Mouse (Mus musculus) MEL (cell line): ENCODE measurements around the gene Coil. TPM values are rescaled to one million over a fixed set of nuclear protein-coding genes. Genes with fewer than 3 reads are reported as not detected.

Source experiments
- DNase-seq: peaks from one replicate; pipeline ENCODE4 v3.0.0; 2011; ENCODE audit warnings: low read depth, low spot score
- H3K27ac ChIP-seq: 2 replicates; pipeline ENCODE4 v1.5.1; 2012; ENCODE audit warnings: low read depth, mild to moderate bottlenecking, control low read depth, low read length, moderate library complexity; ENCODE audit not compliant: control insufficient read depth
- H3K27me3 ChIP-seq, 2 experiments: fragments of 150-350 bp in 1 of 2; sonication (generic) in 1 of 2; 2 replicates each; pipeline ENCODE4 v1.6.1; 2012; ENCODE audit warnings: low read length in 2 of 2, mild to moderate bottlenecking in 2 of 2, improper control_type of control experiment in 1 of 2, moderate library complexity in 1 of 2; ENCODE audit not compliant: insufficient read depth in 2 of 2, control insufficient read depth in 1 of 2
- H3K36me3 ChIP-seq, 2 experiments: 2 replicates each; pipeline ENCODE4 v1.6.1; 2012 to 2014; ENCODE audit warnings: low read length in 2 of 2, improper control_type of control experiment in 1 of 2, inconsistent platforms in 1 of 2, mild to moderate bottlenecking in 1 of 2; ENCODE audit not compliant: insufficient read depth in 2 of 2, control insufficient read depth in 1 of 2
- H3K4me1 ChIP-seq, 2 experiments: fragments of 150-350 bp in 1 of 2; sonication (generic) in 1 of 2; 2 replicates each; pipeline ENCODE4 v1.6.1; 2012; ENCODE audit warnings: low read length in 2 of 2, improper control_type of control experiment in 1 of 2, mild to moderate bottlenecking in 1 of 2; ENCODE audit not compliant: insufficient read depth in 2 of 2, control insufficient read depth in 1 of 2
- H3K4me3 ChIP-seq, 2 experiments: fragments of 150-350 bp in 1 of 2; sonication (generic) in 1 of 2; 2 replicates each; pipeline ENCODE4 v1.5.1; 2012; ENCODE audit warnings: low read depth in 2 of 2, low read length in 2 of 2, mild to moderate bottlenecking in 2 of 2, moderate library complexity in 2 of 2, control low read depth in 1 of 2, improper control_type of control experiment in 1 of 2; ENCODE audit not compliant: control insufficient read depth in 1 of 2, insufficient read depth in 1 of 2
- H3K79me2 ChIP-seq: 2 replicates; pipeline ENCODE4 v1.6.1; 2012; ENCODE audit warnings: mild to moderate bottlenecking, low read length, moderate library complexity; ENCODE audit not compliant: control insufficient read depth, poor library complexity, insufficient read depth
- H3K9ac ChIP-seq: 2 replicates; pipeline ENCODE4 v1.6.1; 2012; ENCODE audit warnings: low read depth, mild to moderate bottlenecking, control low read depth, low read length, moderate library complexity; ENCODE audit not compliant: control insufficient read depth, poor library complexity, severe bottlenecking
- H3K9me3 ChIP-seq: fragments of 150-350 bp; sonication (generic); replicated peaks from 2 replicates; pipeline ENCODE4 v1.6.1; 2012; ENCODE audit warnings: mild to moderate bottlenecking, low read length, improper control_type of control experiment, moderate library complexity; ENCODE audit not compliant: insufficient read depth
- CTCF ChIP-seq, 3 experiments: IDR thresholded peaks in 2 of 3; conservative IDR thresholded peaks in 1 of 3; 2 replicates each; pipeline ENCODE4 v1.5.1; 2011 to 2012; ENCODE audit warnings: low read length in 3 of 3, low read depth in 2 of 3, mild to moderate bottlenecking in 2 of 3, improper control_type of control experiment in 1 of 3, inconsistent platforms in 1 of 3, mixed read lengths in 1 of 3, moderate library complexity in 1 of 3; ENCODE audit not compliant: control insufficient read depth in 1 of 3, insufficient read depth in 1 of 3, poor library complexity in 1 of 3, severe bottlenecking in 1 of 3
- EP300 ChIP-seq, 2 experiments: IDR thresholded peaks; 2 replicates each; pipeline ENCODE4 v1.6.1; 2011; ENCODE audit warnings: improper control_type of control experiment in 2 of 2, low read length in 2 of 2, low read depth in 1 of 2, mild to moderate bottlenecking in 1 of 2
- ETS1 ChIP-seq: IDR thresholded peaks from 2 replicates; pipeline ENCODE4 v1.6.1; 2012; ENCODE audit warnings: low read depth, mild to moderate bottlenecking, inconsistent platforms, low read length, improper control_type of control experiment, moderate library complexity
- GABPA ChIP-seq: IDR thresholded peaks from 2 replicates; pipeline ENCODE4 v1.6.1; 2012; ENCODE audit warnings: low read depth, mild to moderate bottlenecking, inconsistent platforms, low read length, improper control_type of control experiment, moderate library complexity
- GATA1 ChIP-seq: IDR thresholded peaks from 2 replicates; pipeline ENCODE4 v1.6.1; 2011; ENCODE audit warnings: low read depth, low read length, improper control_type of control experiment
- HCFC1 ChIP-seq: IDR thresholded peaks from 2 replicates; pipeline ENCODE4 v1.6.1; 2012; ENCODE audit warnings: low read depth, mild to moderate bottlenecking, inconsistent platforms, low read length, improper control_type of control experiment, moderate library complexity
- MAX ChIP-seq: IDR thresholded peaks from 2 replicates; pipeline ENCODE4 v1.6.1; 2011; ENCODE audit warnings: low read length, improper control_type of control experiment
- MEF2A ChIP-seq: IDR thresholded peaks from 2 replicates; pipeline ENCODE4 v1.6.1; 2014; ENCODE audit warnings: low read depth, mild to moderate bottlenecking, inconsistent platforms, low read length, improper control_type of control experiment; ENCODE audit not compliant: poor library complexity, insufficient replicate concordance, severe bottlenecking; ENCODE audit errors: extremely low read depth
- MXI1 ChIP-seq: IDR thresholded peaks from 2 replicates; pipeline ENCODE4 v1.6.1; 2011; ENCODE audit warnings: mild to moderate bottlenecking, low read depth, low read length, improper control_type of control experiment
- MYC ChIP-seq: IDR thresholded peaks from 2 replicates; pipeline ENCODE4 v1.6.1; 2011; ENCODE audit warnings: low read depth, mild to moderate bottlenecking, low read length, improper control_type of control experiment, moderate library complexity
- NELFE ChIP-seq: IDR thresholded peaks from 2 replicates; pipeline ENCODE4 v1.6.1; 2011; ENCODE audit warnings: low read depth, low read length, improper control_type of control experiment
- NRF1 ChIP-seq: IDR thresholded peaks from 2 replicates; pipeline ENCODE4 v1.6.1; 2014; ENCODE audit warnings: low read depth, mild to moderate bottlenecking, inconsistent platforms, low read length, improper control_type of control experiment, moderate library complexity; ENCODE audit not compliant: poor library complexity, insufficient read depth, severe bottlenecking
- POLR2AphosphoS5 ChIP-seq: IDR thresholded peaks from 2 replicates; pipeline ENCODE4 v1.6.1; 2012; ENCODE audit warnings: low read depth, borderline replicate concordance, mild to moderate bottlenecking, inconsistent platforms, low read length, moderate library complexity, mixed read lengths
- RAD21 ChIP-seq: IDR thresholded peaks from 2 replicates; pipeline ENCODE4 v1.6.1; 2011; ENCODE audit warnings: mild to moderate bottlenecking, low read depth, low read length, improper control_type of control experiment
- SIN3A ChIP-seq: IDR thresholded peaks from 2 replicates; pipeline ENCODE4 v1.6.1; 2012; ENCODE audit warnings: low read length, improper control_type of control experiment, inconsistent platforms
- SMC3 ChIP-seq: IDR thresholded peaks from 2 replicates; pipeline ENCODE4 v1.6.1; 2011; ENCODE audit warnings: low read depth, low read length, improper control_type of control experiment
- TAL1 ChIP-seq: IDR thresholded peaks from 2 replicates; pipeline ENCODE4 v1.6.1; 2012; ENCODE audit warnings: mild to moderate bottlenecking, inconsistent platforms, low read length, moderate library complexity, mixed read lengths
- TBP ChIP-seq: IDR thresholded peaks from 2 replicates; pipeline ENCODE4 v1.8.0; 2011; ENCODE audit warnings: low read depth, low read length, improper control_type of control experiment
- UBTF ChIP-seq: IDR thresholded peaks from 2 replicates; pipeline ENCODE4 v1.6.1; 2012; ENCODE audit warnings: low read depth, mild to moderate bottlenecking, inconsistent platforms, low read length, improper control_type of control experiment, moderate library complexity, borderline replicate concordance; ENCODE audit not compliant: insufficient read depth
- USF1 ChIP-seq: IDR thresholded peaks from 2 replicates; pipeline ENCODE4 v1.6.1; 2014; ENCODE audit warnings: low read depth, mild to moderate bottlenecking, inconsistent platforms, low read length, improper control_type of control experiment, moderate library complexity
- ZKSCAN1 ChIP-seq: IDR thresholded peaks from 2 replicates; pipeline ENCODE4 v1.6.1; 2012; ENCODE audit warnings: low read depth, mild to moderate bottlenecking, inconsistent platforms, low read length, improper control_type of control experiment, moderate library complexity
- ZNF384 ChIP-seq: IDR thresholded peaks from 2 replicates; pipeline ENCODE4 v1.6.1; 2012; ENCODE audit warnings: low read depth, mild to moderate bottlenecking, inconsistent platforms, low read length, improper control_type of control experiment
- polyA plus RNA-seq, 2 experiments: library from polyadenylated mRNA; stranded (reverse) in 1 of 2; unstranded in 1 of 2; fragments of >175 nt in 1 of 2; fragments of >200 nt in 1 of 2; gene quantifications; 2 replicates each; pipeline versions ENCODE4 v1.2.1 to v1.2.4; 2012; ENCODE audit warnings: low replicate concordance in 2 of 2, low read depth in 1 of 2; ENCODE audit not compliant: insufficient read length in 2 of 2, insufficient read depth in 1 of 2, missing spikeins in 1 of 2
- total RNA-seq: library from RNA; depleted of rRNA; stranded (reverse); fragments of 300-350 nt; gene quantifications from 2 replicates; pipeline ENCODE4 v1.2.3, GENCODE M21; 2012

Gene Coil
- total and polyA plus RNA-seq, 3 experiments = 24.4 to 32.6 TPM; not detected in 1

GRCm38 (mm10) chr11:88977188-88977587, 7.1 kb downstream of the Coil start:
- TF ChIP-seq NRF1 (no peak), NELFE (no peak), MYC (no peak), GABPA (no peak), USF1 (no peak), MXI1 (no peak), TBP (no peak)
- TF ChIP-seq, all 39 proteins: peak for 0
- no peak overlapping the region for H3K4me3 ChIP-seq
- peaks cover 2 to 4% of the 10 kb centered on the region in 2 experiments; a peak in 3 of 4 replicates for H3K4me1 ChIP-seq
- H3K9me3 ChIP-seq = no peaks in the 10 kb centered on the region
- H3K9ac ChIP-seq = no peak overlapping the region
- H3K27me3 ChIP-seq = no peaks in the 10 kb centered on the region
- no peak overlapping the region for H3K27ac ChIP-seq
- peaks cover 26% of the 10 kb centered on the region for H3K79me2 ChIP-seq
- H3K36me3 ChIP-seq = no peaks in the 10 kb centered on the region; a peak in 2 of 4 replicates
- no peak for DNase-seq

- no peak overlapping the region for H3K4me3 ChIP-seq
- H3K27ac ChIP-seq = no peak overlapping the region
- no peak overlapping the region for H3K9ac ChIP-seq
Observed at GRCm38 (mm10) chr11:88981337-88981736, 11.3 kb downstream of the Coil start.

GRCm38 (mm10) chr11:88986616-88987015, 16.6 kb downstream of the Coil start:
- Histone ChIP-seq H3K4me1 (no peaks in the 10 kb centered on the region), H3K9ac (no peak overlapping the region), H3K36me3 (peaks cover 0 to 5% of the 10 kb centered on the region in 2 experiments; a peak in 2 of 4 replicates), H3K9me3 (no peaks in the 10 kb centered on the region), H3K27me3 (no peaks in the 10 kb centered on the region), H3K27ac (no peak overlapping the region), H3K79me2 (no peaks in the 10 kb centered on the region), H3K4me3 (no peak overlapping the region)
- DNase-seq = peak; percentile 40
- no peak for TF ChIP-seq ZKSCAN1
- peak; percentile 53 to 59 (median 57) for TF ChIP-seq CTCF (IDR thresholded peaks at IDR 0.05 in 2 of 3, conservative IDR thresholded peaks at IDR 0.05 in 1 of 3; ENCODE audit: control insufficient read depth in 1 of 3, insufficient read depth in 1 of 3, low read depth in 2 of 3, low read length in 3 of 3, poor library complexity in 1 of 3, severe bottlenecking in 1 of 3)
- no peak for TF ChIP-seq UBTF

More at GRCm38 (mm10) chr11:88981337-88981736, 11.3 kb downstream of the Coil start:
- Histone ChIP-seq H3K4me1 (peaks cover 0 to 2% of the 10 kb centered on the region in 2 experiments; a peak in 1 of 4 replicates), H3K27me3 (no peaks in the 10 kb centered on the region), H3K9me3 (no peaks in the 10 kb centered on the region), H3K36me3 (peaks cover 0 to 2% of the 10 kb centered on the region in 2 experiments; a peak in 3 of 4 replicates), H3K79me2 (peaks cover 8% of the 10 kb centered on the region)
- DNase-seq = no peak
- TF ChIP-seq UBTF = no peak
- TF ChIP-seq MYC = no peak
- no peak for TF ChIP-seq USF1
- no peak for TF ChIP-seq SIN3A
- no peak for TF ChIP-seq NELFE
- no peak for TF ChIP-seq MEF2A
- no peak for TF ChIP-seq TAL1
- TF ChIP-seq POLR2AphosphoS5 = no peak
- TF ChIP-seq MAX = no peak
- no peak for TF ChIP-seq GATA1
- no peak for TF ChIP-seq HCFC1
- TF ChIP-seq EP300 (IDR thresholded peaks at IDR 0.05; ENCODE audit: low read depth in 1 of 2, low read length in 2 of 2) = no peak
- TF ChIP-seq MXI1 = no peak
- no peak for TF ChIP-seq ZNF384
- TF ChIP-seq SMC3 = no peak
- no peak for TF ChIP-seq ETS1
- TF ChIP-seq RAD21 = no peak
